Mouse (Mus musculus): ENCODE results near the gene Fastkd1.
"Not testable (repeated sequence)": the region's sequence is repeated elsewhere in the genome, so short reads cannot be mapped to it uniquely, and the experiment has no call there.

Gene Fastkd1

GRCm38 (mm10) chr2:69669853-69670252 lies 43.5 kb downstream of the Fastkd1 start, which contains the start of gene Klhl41:
TSS of gene Klhl41 (plus strand) at chr2:69670120.
- DNase-seq = no peak

GRCm38 (mm10) chr2:69668414-69668813 lies 44.9 kb downstream of the Fastkd1 start:
- DNase-seq = no peak

- DNase-seq = no peak
Measured at GRCm38 (mm10) chr2:69667656-69668055, 45.7 kb downstream of the Fastkd1 start.

- no peak for DNase-seq
Measured at GRCm38 (mm10) chr2:69663827-69664476, 49.4 kb downstream of the Fastkd1 start.

GRCm38 (mm10) chr2:69659326-69659725 lies 54.0 kb downstream of the Fastkd1 start:
- no peak for DNase-seq

- no peak for DNase-seq
Measured at GRCm38 (mm10) chr2:69649716-69650115, 63.6 kb downstream of the Fastkd1 start.

- peak; percentile 67 to 75 for DNase-seq
Measured at GRCm38 (mm10) chr2:69646726-69647490, 66.4 kb downstream of the Fastkd1 start, which contains the start of gene Bbs5. TSS of gene Bbs5 (plus strand) at chr2:69647171.

- DNase-seq = no peak
Measured at GRCm38 (mm10) chr2:69644968-69645617, 68.2 kb downstream of the Fastkd1 start.

GRCm38 (mm10) chr2:69640100-69640499 lies 73.2 kb downstream of the Fastkd1 start:
- DNase-seq = no peak

GRCm38 (mm10) chr2:69637989-69638388 lies 75.3 kb downstream of the Fastkd1 start:
- DNase-seq = not testable (repeated sequence)

Data from thymus, postnatal 36 days (tissue).